ENCODE assay signal across 19 mouse cellular contexts in genomic region chr5:115394836-115395235, GRCm38 (mm10). TPM values are rescaled to one million over a fixed set of nuclear protein-coding genes. Genes with fewer than 3 reads are reported as not detected.
DNase-seq lines count a peak whose midpoint lies in the region; ATAC-seq and TF ChIP-seq lines count a peak whose summit lies in the region.
"Had no signal": no experiment of that assay in that cellular context is flagged by ENCODE, and none has a peak within 500 bp of the region (broad histone marks: within the 10 kb centered on the region; RNA-seq: fewer than 3 reads in every experiment).

No protein-coding gene starts in this region.

- H3K9ac ChIP-seq in heart, embryonic 12.5 days: no peak overlapping the region
- H3K9ac ChIP-seq in kidney, embryonic 15.5 days: no peak overlapping the region
- H3K9ac ChIP-seq in ES-E14 (ENCODE audit: insufficient read depth, low read depth, low read length, poor library complexity, severe bottlenecking): no peak overlapping the region
- H3K9ac ChIP-seq: liver, embryonic 12.5 days; lung, embryonic 14.5 days; neural tube, embryonic 12.5 days had no signal

- in situ Hi-C loops in ES-E14 (cut with MboI; ENCODE audit: low sequenced_read_pairs in 2 of 2, unreplicated experiment in 2 of 2): no loop called here

- no peak overlapping the region for H3K4me3 ChIP-seq in heart, embryonic 12.5 days
- H3K4me3 ChIP-seq in kidney, embryonic 15.5 days (replicated peaks): no peak overlapping the region
- H3K4me3 ChIP-seq in kidney, adult 2 months (ENCODE audit: insufficient read depth, low read depth, low read length): no peak overlapping the region
- peak overlapping the region; percentile 5; the same call in 1 of the 2 replicates for H3K4me3 ChIP-seq in E14TG2a.4 (replicated peaks; ENCODE audit: low read length)
- no peak overlapping the region for H3K4me3 ChIP-seq in ES-E14 (ENCODE audit: insufficient read depth in 1 of 2, low read depth in 1 of 2, low read length in 2 of 2, poor library complexity in 1 of 2, severe bottlenecking in 1 of 2)
- H3K4me3 ChIP-seq: erythroblast, embryonic 14.5 days; left cerebral cortex, adult 2 months; liver, embryonic 12.5 days; neural tube, embryonic 12.5 days had no signal

- WGBS in heart, embryonic 12.5 days: 20% methylated on average over 10 of the region's 10 CpGs
- 10% methylated on average over 10 of the region's 10 CpGs for WGBS in kidney, embryonic 15.5 days
- WGBS in kidney, adult 2 months: 17% methylated on average over 10 of the region's 10 CpGs

- peaks cover 6% of the 10 kb centered on the region; the same call in 1 of the 2 replicates for H3K27me3 ChIP-seq in heart, embryonic 12.5 days (replicated peaks)
- H3K27me3 ChIP-seq in kidney, embryonic 15.5 days: 0 out of 2 replicates have a peak, but pooled peaks cover 3% of the 10 kb centered on the region
- peaks cover 3% of the 10 kb centered on the region for H3K27me3 ChIP-seq in kidney, adult 2 months (replicated peaks; ENCODE audit: control insufficient read depth, insufficient read depth, low read length)
- no peaks in the 10 kb centered on the region for H3K27me3 ChIP-seq in E14TG2a.4 (ENCODE audit: insufficient read depth, low read length)
- H3K27me3 ChIP-seq: neural tube, embryonic 12.5 days had no signal

- no peaks in the 10 kb centered on the region for H3K9me3 ChIP-seq in heart, embryonic 12.5 days (replicated peaks)
- H3K9me3 ChIP-seq in kidney, embryonic 15.5 days (replicated peaks): no peaks in the 10 kb centered on the region
- H3K9me3 ChIP-seq in E14TG2a.4 (ENCODE audit: low read length): no peaks in the 10 kb centered on the region
- H3K9me3 ChIP-seq in ES-E14 (ENCODE audit: control insufficient read depth, insufficient read depth, low read depth, low read length): no peaks in the 10 kb centered on the region
- H3K9me3 ChIP-seq: liver, embryonic 12.5 days; neural tube, embryonic 12.5 days had no signal

- H3K4me1 ChIP-seq in heart, embryonic 12.5 days (replicated peaks): peaks cover 17% of the 10 kb centered on the region
- peaks cover 47% of the 10 kb centered on the region for H3K4me1 ChIP-seq in kidney, embryonic 15.5 days
- no peaks in the 10 kb centered on the region for H3K4me1 ChIP-seq in kidney, adult 2 months (ENCODE audit: control insufficient read depth, insufficient read depth, low read length)
- H3K4me1 ChIP-seq in E14TG2a.4 (replicated peaks; ENCODE audit: low read depth, low read length) (peaks cover 80% of the 10 kb centered on the region), ES-E14 (ENCODE audit: control insufficient read depth in 2 of 2, insufficient read depth in 2 of 2, low read length in 2 of 2, poor library complexity in 1 of 2) (peaks cover 4 to 21% of the 10 kb centered on the region in 2 experiments)
- H3K4me1 ChIP-seq: liver, embryonic 12.5 days had no signal

- no peak for DNase-seq in heart, adult 11 months
- DNase-seq in kidney, adult 2 months: no peak
- no peak for DNase-seq in ES-E14 (ENCODE audit: low read depth, low spot score)
- DNase-seq in left cerebral cortex, adult 8-10 months (ENCODE audit: low spot score in 2 of 2): no peak
- DNase-seq: adrenal gland, adult 8-10 months; cerebellum, adult 11 months; cerebellum, postnatal 25 days; gastrocnemius, postnatal 25 days; kidney, postnatal 10 days; lung, embryonic 14.5 days; lung, postnatal 4 days had no signal

- H3K36me3 ChIP-seq in heart, embryonic 12.5 days: no peaks in the 10 kb centered on the region
- no peaks in the 10 kb centered on the region for H3K36me3 ChIP-seq in kidney, embryonic 15.5 days
- no peaks in the 10 kb centered on the region for H3K36me3 ChIP-seq in kidney, adult 2 months (ENCODE audit: control insufficient read depth, insufficient read depth, low read length)
- H3K36me3 ChIP-seq in E14TG2a.4 (ENCODE audit: insufficient read depth, low read length) (no peaks in the 10 kb centered on the region), ES-E14 (ENCODE audit: control insufficient read depth, insufficient read depth, low read length, poor library complexity, severe bottlenecking) (no peaks in the 10 kb centered on the region)
- H3K36me3 ChIP-seq: liver, embryonic 12.5 days; neural tube, embryonic 12.5 days had no signal

- no peak for TF ChIP-seq CTCF in kidney, adult 2 months (conservative IDR thresholded peaks at IDR 0.05; ENCODE audit: insufficient read depth, insufficient read length, low read depth, low read length)
- TF ChIP-seq CTCF in E14TG2a.4 (conservative IDR thresholded peaks at IDR 0.05; ENCODE audit: low read length): no peak

- no peak for ATAC-seq in heart, embryonic 12.5 days (ENCODE audit: insufficient number of reproducible peaks, low FRiP score)
- ATAC-seq in kidney, embryonic 15.5 days (replicated peaks; ENCODE audit: low FRiP score): no peak
- ATAC-seq: liver, embryonic 12.5 days had no signal

- no peak for TF ChIP-seq POLR2A in kidney, adult 2 months (IDR thresholded peaks at IDR 0.05; ENCODE audit: low read depth, low read length)

- H3K27ac ChIP-seq in heart, embryonic 12.5 days (ENCODE audit: poor library complexity, severe bottlenecking): no peak overlapping the region
- H3K27ac ChIP-seq in kidney, embryonic 15.5 days: peak overlapping the region; percentile 60
- no peak overlapping the region for H3K27ac ChIP-seq in kidney, adult 2 months (ENCODE audit: insufficient read depth, low read depth, low read length)
- no peak overlapping the region for H3K27ac ChIP-seq in ES-E14 (ENCODE audit: insufficient read depth, low read depth, low read length, poor library complexity, severe bottlenecking)
- H3K27ac ChIP-seq: left cerebral cortex, adult 2 months; liver, embryonic 12.5 days; neural tube, embryonic 12.5 days; stomach, postnatal 0 days had no signal

- peak overlapping the region; percentile 47 for H3K4me2 ChIP-seq in heart, embryonic 12.5 days
- H3K4me2 ChIP-seq in kidney, embryonic 15.5 days: peak overlapping the region; percentile 27
- H3K4me2 ChIP-seq: liver, embryonic 12.5 days; lung, embryonic 14.5 days had no signal

TF ChIP-seq in ES-E14, 5 proteins besides CTCF, POLR2A, EP300 and RAD21:
- TF ChIP-seq ZNF384 (IDR thresholded peaks at IDR 0.05; ENCODE audit: low read depth, low read length): peak; percentile 82
- no peak for TF ChIP-seq HCFC1 (IDR thresholded peaks at IDR 0.05; ENCODE audit: borderline replicate concordance, insufficient read depth, low read length)
- no peak for TF ChIP-seq CHD2 (IDR thresholded peaks at IDR 0.05; ENCODE audit: low read depth, low read length)
- TF ChIP-seq MAFK (IDR thresholded peaks at IDR 0.05; ENCODE audit: insufficient read depth, low read depth, low read length): no peak

RNA-seq across cellular contexts. Expression of gene Msi1, which starts 34.6 kb away (rescaled TPM):
- polyA plus RNA-seq in heart, embryonic 12.5 days (2016; fragmentation: Nextera tagmentation; extraction: Ambion mirVana): 6.7 and 6.8 TPM in 2 replicates
- 21.1 and 22.0 TPM in 2 replicates for polyA plus RNA-seq in kidney, embryonic 15.5 days (2015; fragmentation: Nextera tagmentation; extraction: Ambion mirVana)
- 2.0 and 2.5 TPM in 2 replicates for polyA plus RNA-seq in kidney, adult 2 months (2012; rRNA removed)
- total RNA-seq in ES-E14 (2012; rRNA removed): 5.6 and 9.0 TPM in 2 replicates
- total RNA-seq in left cerebral cortex, adult 8-10 months (2022): 10 to 100 TPM; 43.2 to 58.9 (median 51.0) TPM

RNA-seq across cellular contexts. Expression of gene Cox6a1, which starts 46.1 kb away (rescaled TPM):
- polyA plus RNA-seq in heart, embryonic 12.5 days (2016; fragmentation: Nextera tagmentation; extraction: Ambion mirVana): 1,284 and 1,325 TPM in 2 replicates
- 981 and 995 TPM in 2 replicates for polyA plus RNA-seq in kidney, embryonic 15.5 days (2015; fragmentation: Nextera tagmentation; extraction: Ambion mirVana)
- 4,626 and 5,972 TPM in 2 replicates for polyA plus RNA-seq in kidney, adult 2 months (2012; rRNA removed)
- 936 and 1,706 TPM in 2 replicates for total RNA-seq in ES-E14 (2012; rRNA removed)
- 100 to 1,000 TPM; 686 to 806 (median 740) TPM for total RNA-seq in left cerebral cortex, adult 8-10 months (2022)

RNA-seq across cellular contexts. Expression of gene Triap1, which starts 53.8 kb away (rescaled TPM):
- 38.1 and 38.8 TPM in 2 replicates for polyA plus RNA-seq in heart, embryonic 12.5 days (2016; fragmentation: Nextera tagmentation; extraction: Ambion mirVana)
- 56.2 and 58.2 TPM in 2 replicates for polyA plus RNA-seq in kidney, embryonic 15.5 days (2015; fragmentation: Nextera tagmentation; extraction: Ambion mirVana)
- 15.9 and 20.1 TPM in 2 replicates for polyA plus RNA-seq in kidney, adult 2 months (2012; rRNA removed)
- total RNA-seq in ES-E14 (2012; rRNA removed): 21.5 and 30.7 TPM in 2 replicates
- 10 to 100 TPM; 20.7 to 24.6 (median 22.5) TPM for total RNA-seq in left cerebral cortex, adult 8-10 months (2022)

RNA-seq across cellular contexts. Expression of gene Gatc, which starts 53.9 kb away (rescaled TPM):
- polyA plus RNA-seq in heart, embryonic 12.5 days (2016; fragmentation: Nextera tagmentation; extraction: Ambion mirVana): 24.2 and 26.1 TPM in 2 replicates
- polyA plus RNA-seq in kidney, embryonic 15.5 days (2015; fragmentation: Nextera tagmentation; extraction: Ambion mirVana): 27.9 and 29.2 TPM in 2 replicates
- polyA plus RNA-seq in kidney, adult 2 months (2012; rRNA removed): 12.1 and 16.0 TPM in 2 replicates
- total RNA-seq in ES-E14 (2012; rRNA removed): 1.9 and 3.1 TPM in 2 replicates
- total RNA-seq in left cerebral cortex, adult 8-10 months (2022): 10 to 100 TPM; 19.2 to 21.4 (median 20.2) TPM
